Mouse (Mus musculus): ENCODE results near the gene Morf4l1. TPM values are rescaled to one million over a fixed set of nuclear protein-coding genes. Genes with fewer than 3 reads are reported as not detected.

The Morf4l1 gene
- polyA plus RNA-seq, 1 experiment from 2014 or later: 515 TPM

DNA sequence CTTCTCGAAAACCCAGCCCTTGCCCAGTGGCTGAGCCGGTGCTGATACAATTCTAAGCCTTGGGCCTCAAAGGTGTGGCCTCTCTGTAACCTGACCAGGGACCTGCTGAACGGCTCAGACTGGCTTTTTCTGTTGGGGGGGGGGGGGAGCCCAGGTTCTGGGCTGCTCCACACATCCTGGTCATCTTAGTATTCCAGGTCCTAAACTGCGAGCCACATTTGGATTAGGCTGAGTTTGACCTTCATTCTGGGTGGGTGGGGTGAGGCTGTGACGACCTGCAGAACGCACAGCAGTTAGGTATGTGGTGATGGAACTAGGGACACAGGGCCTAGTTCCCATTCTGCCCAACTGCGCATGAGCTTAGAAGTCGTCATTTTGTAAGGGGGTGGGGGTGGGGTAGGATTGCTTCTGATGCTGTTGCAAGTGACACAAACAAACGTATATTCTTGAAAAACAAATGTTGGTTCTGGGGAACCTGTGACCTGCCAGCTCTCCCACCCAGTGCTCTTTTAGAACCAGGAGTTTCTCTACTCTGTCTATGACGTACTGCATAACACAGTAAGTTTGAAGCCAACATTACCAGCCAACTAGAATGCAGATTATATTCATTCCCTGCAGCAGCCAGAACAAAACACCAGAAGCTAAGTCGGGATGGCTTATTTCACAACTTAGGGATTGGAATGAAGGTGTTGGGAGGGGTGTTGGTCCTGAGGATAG lies 9.7 kb upstream of the Morf4l1 start:
- ATAC-seq (replicated peaks; ENCODE audit: low FRiP score) (no peak; the same call in 1 of the 2 replicates), DNase-seq (ENCODE audit: low spot score) (no peak)
- Histone ChIP-seq H3K9me3 (ENCODE audit: control insufficient read depth, low read length) (no peaks in the 10 kb centered on the region), H3K36me3 (ENCODE audit: control insufficient read depth, insufficient read depth, low read length) (no peaks in the 10 kb centered on the region), H3K4me2 (ENCODE audit: low read depth, low read length, severe bottlenecking) (no peak overlapping the region), H3K4me1 (replicated peaks; ENCODE audit: control insufficient read depth, insufficient read depth, low read length) (0 out of 2 replicates have a peak, but pooled peaks cover 2% of the 10 kb centered on the region), H3K27ac (ENCODE audit: low read depth, low read length) (no peak overlapping the region), H3K4me3 (ENCODE audit: low read depth, low read length) (no peak overlapping the region), H3K9ac (ENCODE audit: low read length) (no peak overlapping the region), H3K27me3 (ENCODE audit: control insufficient read depth, insufficient read depth, low read length) (no peaks in the 10 kb centered on the region)
- WGBS: 38% methylated on average over 11 of the region's 11 CpGs

DNA sequence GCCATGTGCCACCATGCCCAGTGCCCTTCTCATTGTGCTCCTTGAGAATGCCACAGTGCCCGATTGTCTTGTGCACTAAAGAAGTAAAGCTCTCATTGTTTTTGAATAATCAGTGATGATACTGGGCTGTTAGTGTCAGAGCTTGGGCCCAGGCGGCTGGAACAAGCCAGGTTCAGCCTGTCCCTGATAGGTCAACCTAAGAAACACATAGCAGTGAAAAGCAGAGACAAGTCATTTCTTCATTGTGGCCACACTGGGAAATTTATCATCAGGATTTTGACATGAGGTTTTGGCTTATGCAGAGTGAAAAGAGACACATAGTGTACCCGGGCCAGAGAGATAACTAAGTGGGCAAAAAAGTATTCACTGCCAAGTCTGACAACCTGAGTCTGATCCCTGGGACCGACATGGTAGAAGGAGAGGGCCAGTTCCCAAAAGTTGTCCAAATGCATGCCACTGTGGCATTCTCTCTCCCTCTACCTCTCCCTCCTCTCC lies 7.7 kb upstream of the Morf4l1 start:
- no peaks in the 10 kb centered on the region for H3K9me3 ChIP-seq (ENCODE audit: control insufficient read depth, low read length)
- H3K4me2 ChIP-seq (ENCODE audit: low read depth, low read length, severe bottlenecking): no peak overlapping the region
- no peak overlapping the region for H3K4me3 ChIP-seq (ENCODE audit: low read depth, low read length)
- H3K36me3 ChIP-seq (ENCODE audit: control insufficient read depth, insufficient read depth, low read length): no peaks in the 10 kb centered on the region
- WGBS: 80% methylated on average over 4 of the region's 4 CpGs
- H3K27me3 ChIP-seq (ENCODE audit: control insufficient read depth, insufficient read depth, low read length): no peaks in the 10 kb centered on the region
- H3K4me1 ChIP-seq (replicated peaks; ENCODE audit: control insufficient read depth, insufficient read depth, low read length): 0 out of 2 replicates have a peak, but pooled peaks cover 2% of the 10 kb centered on the region
- ATAC-seq (replicated peaks; ENCODE audit: low FRiP score) (no peak), DNase-seq (ENCODE audit: low spot score) (no peak)
- H3K9ac ChIP-seq (ENCODE audit: low read length): no peak overlapping the region
- H3K27ac ChIP-seq (ENCODE audit: low read depth, low read length): no peak overlapping the region

- Histone ChIP-seq H3K9me3 (ENCODE audit: control insufficient read depth, low read length) (no peaks in the 10 kb centered on the region), H3K4me2 (ENCODE audit: low read depth, low read length, severe bottlenecking) (no peak overlapping the region), H3K36me3 (ENCODE audit: control insufficient read depth, insufficient read depth, low read length) (no peaks in the 10 kb centered on the region), H3K27me3 (ENCODE audit: control insufficient read depth, insufficient read depth, low read length) (no peaks in the 10 kb centered on the region), H3K4me3 (ENCODE audit: low read depth, low read length) (no peak overlapping the region), H3K27ac (ENCODE audit: low read depth, low read length) (no peak overlapping the region), H3K4me1 (replicated peaks; ENCODE audit: control insufficient read depth, insufficient read depth, low read length) (peaks cover 5% of the 10 kb centered on the region; the same call in 1 of the 2 replicates), H3K9ac (ENCODE audit: low read length) (no peak overlapping the region)
- ATAC-seq (replicated peaks; ENCODE audit: low FRiP score) (no peak), DNase-seq (ENCODE audit: low spot score) (no peak)
Measured at GRCm38 (mm10) chr9:90117234-90117633, 2.7 kb upstream of the Morf4l1 start.

- ATAC-seq (replicated peaks; ENCODE audit: low FRiP score) (no peak), DNase-seq (ENCODE audit: low spot score) (no peak)
- peak overlapping the region; percentile 67 for H3K9ac ChIP-seq (ENCODE audit: low read length)
- H3K4me3 ChIP-seq (ENCODE audit: low read depth, low read length): peak overlapping the region; percentile 77
- H3K4me2 ChIP-seq (ENCODE audit: low read depth, low read length, severe bottlenecking): peak overlapping the region; percentile 75
- H3K27me3 ChIP-seq (ENCODE audit: control insufficient read depth, insufficient read depth, low read length): no peaks in the 10 kb centered on the region
- H3K36me3 ChIP-seq (ENCODE audit: control insufficient read depth, insufficient read depth, low read length): no peaks in the 10 kb centered on the region
- peaks cover 5% of the 10 kb centered on the region; the same call in 1 of the 2 replicates for H3K4me1 ChIP-seq (replicated peaks; ENCODE audit: control insufficient read depth, insufficient read depth, low read length)
- H3K27ac ChIP-seq (ENCODE audit: low read depth, low read length): no peak overlapping the region
- no peaks in the 10 kb centered on the region for H3K9me3 ChIP-seq (ENCODE audit: control insufficient read depth, low read length)
Measured at GRCm38 (mm10) chr9:90115308-90115700, 730 bp upstream of the Morf4l1 start.

DNA sequence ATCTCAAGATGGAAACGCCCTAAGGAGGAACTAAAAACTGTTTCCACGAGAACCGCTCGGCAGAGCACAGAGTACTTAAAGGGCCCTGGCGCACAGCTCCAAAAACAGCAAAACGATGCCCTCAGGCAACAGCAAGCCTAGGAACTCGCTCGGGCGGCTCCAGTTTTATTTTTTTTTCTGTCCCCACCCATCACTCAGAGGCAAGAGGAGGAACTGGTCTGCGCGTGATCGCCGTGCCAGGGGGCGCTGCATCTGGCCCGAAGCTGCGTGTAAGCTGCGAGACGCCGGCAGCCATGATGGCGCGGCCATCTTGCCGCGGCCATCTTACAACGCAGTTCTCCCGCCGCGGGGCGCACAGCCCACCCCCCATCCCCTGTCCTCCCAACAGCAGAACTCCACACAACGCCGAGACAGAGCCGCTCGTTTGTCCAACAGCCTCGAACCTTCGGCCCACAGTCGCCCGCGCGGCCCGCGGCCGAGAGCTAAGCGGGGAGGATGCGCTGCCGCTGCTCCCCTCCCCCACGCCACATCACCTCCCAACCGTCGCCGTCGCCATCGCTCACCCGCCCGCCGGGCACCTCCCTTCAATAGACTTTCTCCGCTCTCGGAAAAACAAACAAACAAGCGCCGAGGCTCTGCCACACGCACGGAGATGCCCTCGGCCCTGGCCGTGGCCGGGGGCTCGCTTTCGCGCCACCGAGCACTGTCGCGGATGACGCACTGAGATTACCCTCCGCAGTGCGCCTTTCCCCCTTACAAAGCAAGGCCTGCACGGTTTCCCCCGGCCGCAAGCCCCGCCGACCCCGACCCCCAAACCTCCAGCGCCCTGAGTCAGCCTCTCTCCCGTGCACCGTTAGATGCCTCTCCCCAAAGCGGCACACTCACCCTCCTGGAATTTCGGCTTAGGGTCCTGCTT lies 665 bp downstream of the Morf4l1 start:
- under 1% methylated on average over 82 of the region's 82 CpGs for WGBS
- no peaks in the 10 kb centered on the region for H3K36me3 ChIP-seq (ENCODE audit: control insufficient read depth, insufficient read depth, low read length)
- H3K4me1 ChIP-seq (replicated peaks; ENCODE audit: control insufficient read depth, insufficient read depth, low read length): peaks cover 5% of the 10 kb centered on the region; the same call in 1 of the 2 replicates
- peak; percentile 93 for DNase-seq (ENCODE audit: low spot score)
- peak; percentile 71 for ATAC-seq (replicated peaks; ENCODE audit: low FRiP score)
- no peaks in the 10 kb centered on the region for H3K27me3 ChIP-seq (ENCODE audit: control insufficient read depth, insufficient read depth, low read length)
- H3K27ac ChIP-seq (ENCODE audit: low read depth, low read length): peak overlapping the region; percentile 95
- H3K9me3 ChIP-seq (ENCODE audit: control insufficient read depth, low read length): no peaks in the 10 kb centered on the region
- H3K4me3 ChIP-seq (ENCODE audit: low read depth, low read length): peak overlapping the region; percentile 77
- H3K9ac ChIP-seq (ENCODE audit: low read length): peak overlapping the region; percentile 93
- peak overlapping the region; percentile 76 for H3K4me2 ChIP-seq (ENCODE audit: low read depth, low read length, severe bottlenecking)

DNA sequence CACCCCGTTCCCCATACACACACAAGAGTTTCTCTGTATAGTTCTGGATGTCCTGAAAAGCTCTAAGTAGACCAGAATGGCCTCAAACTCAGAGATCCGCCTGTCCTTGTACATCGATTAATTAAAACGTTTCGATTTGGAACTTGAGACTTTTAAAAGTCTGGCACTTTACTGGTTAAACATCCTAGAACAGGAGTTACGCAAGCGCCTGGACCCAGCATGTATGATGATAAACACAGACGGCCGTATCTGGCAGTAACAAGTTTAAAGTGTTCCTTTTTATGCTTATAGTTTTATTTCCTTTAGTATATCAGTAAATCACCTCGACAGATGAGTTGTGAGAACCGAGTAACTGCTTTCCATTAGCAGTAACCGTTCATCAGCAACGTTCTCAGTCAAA lies 1.4 kb downstream of the Morf4l1 start:
- ATAC-seq (replicated peaks; ENCODE audit: low FRiP score): no peak
- H3K9me3 ChIP-seq (ENCODE audit: control insufficient read depth, low read length): no peaks in the 10 kb centered on the region
- peak overlapping the region; percentile 93 for H3K9ac ChIP-seq (ENCODE audit: low read length)
- WGBS: 5% methylated on average over 13 of the region's 13 CpGs
- no peaks in the 10 kb centered on the region for H3K36me3 ChIP-seq (ENCODE audit: control insufficient read depth, insufficient read depth, low read length)
- DNase-seq (ENCODE audit: low spot score): no peak
- H3K4me3 ChIP-seq (ENCODE audit: low read depth, low read length): peak overlapping the region; percentile 77
- H3K4me1 ChIP-seq (replicated peaks; ENCODE audit: control insufficient read depth, insufficient read depth, low read length): peaks cover 5% of the 10 kb centered on the region; the same call in 1 of the 2 replicates
- H3K27me3 ChIP-seq (ENCODE audit: control insufficient read depth, insufficient read depth, low read length): no peaks in the 10 kb centered on the region
- H3K27ac ChIP-seq (ENCODE audit: low read depth, low read length): no peak overlapping the region
- H3K4me2 ChIP-seq (ENCODE audit: low read depth, low read length, severe bottlenecking): peak overlapping the region; percentile 76

DNA sequence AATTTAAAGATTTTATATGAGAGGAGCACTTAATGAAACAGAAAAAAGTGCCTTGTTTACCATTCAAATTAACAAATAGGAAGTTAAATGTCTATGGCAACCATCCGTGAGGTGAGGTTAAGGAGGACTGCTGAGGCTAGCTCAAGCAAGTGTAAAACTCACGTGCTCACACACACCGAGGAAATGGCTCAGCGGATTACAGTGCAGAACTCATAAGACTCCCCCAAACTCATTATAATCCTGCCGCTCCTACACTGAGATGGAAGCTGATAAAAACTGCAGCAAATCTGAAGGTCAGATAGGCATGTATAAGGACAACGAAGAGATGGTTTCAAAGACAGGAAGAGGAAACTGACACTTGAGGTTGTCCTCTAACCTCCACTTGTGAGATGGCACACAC lies 5.2 kb downstream of the Morf4l1 start:
- H3K4me1 ChIP-seq (replicated peaks; ENCODE audit: control insufficient read depth, insufficient read depth, low read length): peaks cover 3% of the 10 kb centered on the region; the same call in 1 of the 2 replicates
- no peak overlapping the region for H3K27ac ChIP-seq (ENCODE audit: low read depth, low read length)
- no peak overlapping the region for H3K4me2 ChIP-seq (ENCODE audit: low read depth, low read length, severe bottlenecking)
- H3K9ac ChIP-seq (ENCODE audit: low read length): no peak overlapping the region
- DNase-seq (ENCODE audit: low spot score): no peak
- H3K36me3 ChIP-seq (ENCODE audit: control insufficient read depth, insufficient read depth, low read length): no peaks in the 10 kb centered on the region; the same call in 1 of the 2 replicates
- H3K27me3 ChIP-seq (ENCODE audit: control insufficient read depth, insufficient read depth, low read length): no peaks in the 10 kb centered on the region
- H3K4me3 ChIP-seq (ENCODE audit: low read depth, low read length): no peak overlapping the region
- WGBS: 92% methylated on average over 6 of the region's 6 CpGs
- H3K9me3 ChIP-seq (ENCODE audit: control insufficient read depth, low read length): no peaks in the 10 kb centered on the region
- ATAC-seq (replicated peaks; ENCODE audit: low FRiP score): no peak

DNA sequence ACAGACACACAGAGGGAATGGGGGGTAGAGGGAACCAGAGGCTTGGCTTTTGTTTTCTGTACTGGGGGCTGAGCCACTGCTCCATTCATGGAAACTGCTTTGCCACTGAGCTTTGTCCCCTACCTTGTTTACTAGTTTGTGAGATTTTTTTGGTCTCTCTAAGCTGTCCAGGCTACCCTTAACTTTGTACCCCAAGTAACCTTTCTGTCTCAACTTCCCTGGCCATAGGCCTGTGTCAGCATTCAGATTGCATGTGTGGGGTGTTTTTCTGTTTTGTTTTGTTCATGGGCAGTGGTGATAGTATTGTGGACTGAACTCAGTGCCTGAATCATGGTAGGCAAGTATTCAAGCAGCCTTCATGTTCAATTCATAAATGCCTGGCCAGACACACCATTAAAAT lies 6.3 kb downstream of the Morf4l1 start:
- DNase-seq (ENCODE audit: low spot score) (no peak), ATAC-seq (replicated peaks; ENCODE audit: low FRiP score) (no peak)
- Histone ChIP-seq H3K36me3 (ENCODE audit: control insufficient read depth, insufficient read depth, low read length) (no peaks in the 10 kb centered on the region; the same call in 1 of the 2 replicates), H3K9ac (ENCODE audit: low read length) (no peak overlapping the region), H3K27ac (ENCODE audit: low read depth, low read length) (no peak overlapping the region), H3K9me3 (ENCODE audit: control insufficient read depth, low read length) (no peaks in the 10 kb centered on the region), H3K4me3 (ENCODE audit: low read depth, low read length) (no peak overlapping the region), H3K27me3 (ENCODE audit: control insufficient read depth, insufficient read depth, low read length) (no peaks in the 10 kb centered on the region), H3K4me2 (ENCODE audit: low read depth, low read length, severe bottlenecking) (no peak overlapping the region), H3K4me1 (replicated peaks; ENCODE audit: control insufficient read depth, insufficient read depth, low read length) (peaks cover 3% of the 10 kb centered on the region; the same call in 1 of the 2 replicates)
